Mouse (Mus musculus): Measurements from ENCODE around the gene Wdr26. TPM values are rescaled to one million over a fixed set of nuclear protein-coding genes. Genes with fewer than 3 reads are reported as not detected.

Gene Wdr26
- total RNA-seq, 2 experiments from 2014 or later, result 109 to 116 TPM

Other genes starting within 250 kb of the Wdr26 start
- 10 to 100 TPM; 26.8 to 31.2 TPM for gene Ephx1, start 191.1 kb downstream of the Wdr26 start, total RNA-seq (2021)
- gene 9130409I23Rik, start 160.8 kb downstream of the Wdr26 start, total RNA-seq (2021), result under 1 TPM in 1 of 2 experiments, not detected in 1; 0.15 TPM
- 10 to 100 TPM; 25.1 to 34.5 TPM for gene Nvl, start 67.8 kb downstream of the Wdr26 start, total RNA-seq (2021)
- 10 to 100 TPM; 22.8 to 27.1 TPM for gene Cnih4, start 67.3 kb downstream of the Wdr26 start, total RNA-seq (2021)
- 10 to 100 TPM; 64.2 to 66.6 TPM for gene Cnih3, start 140.6 kb upstream of the Wdr26 start, total RNA-seq (2021)

All from layer of hippocampus, postnatal 25 days (tissue).